Mouse (Mus musculus) layer of hippocampus, postnatal 14 days (tissue): ENCODE measurements around the gene 9930111J21Rik2. TPM values are rescaled to one million over a fixed set of nuclear protein-coding genes. Genes with fewer than 3 reads are reported as not detected.
"Not testable (repeated sequence)": the region's sequence is repeated elsewhere in the genome, so short reads cannot be mapped to it uniquely, and the experiment has no call there.

Experiments
- DNase-seq, 2 experiments: peaks; one replicate each; pipeline ENCODE4 v3.0.0; 2021 to 2022; ENCODE audit warnings: low spot score in 2 of 2, mixed read lengths in 1 of 2
- long read RNA-seq, 2 experiments: library from polyadenylated mRNA; stranded (forward); transcript quantifications; one replicate each; pipeline ENCODE4 v2.0.0; 2021
- total RNA-seq, 2 experiments: library from RNA; stranded (reverse); gene quantifications; 2 replicates each; pipeline ENCODE4 v1.2.3; 2021

The 9930111J21Rik2 gene
- total RNA-seq = 1 to 10 TPM in 1 of 2 experiments, under 1 TPM in 1; 0.91 to 1.4 TPM
- long read RNA-seq, experiment 1 = 0 reads
- long read RNA-seq, experiment 2 = 0 reads

GRCm38 (mm10) chr11:49051093-49051891 is at the start of gene 9930111J21Rik2:
TSS of gene 9930111J21Rik2 (minus strand) at chr11:49051242.
- DNase-seq = not testable (repeated sequence)

- DNase-seq = no peak
These were observed 49.4 kb upstream of the 9930111J21Rik2 start for GRCm38 (mm10) chr11:49100409-49100808.

GRCm38 (mm10) chr11:49095367-49095766 is 44.3 kb upstream of the 9930111J21Rik2 start:
- no peak for DNase-seq

GRCm38 (mm10) chr11:49093861-49094660 is 43.0 kb upstream of the 9930111J21Rik2 start:
- DNase-seq = no peak

GRCm38 (mm10) chr11:49092786-49093185 is 41.7 kb upstream of the 9930111J21Rik2 start:
- no peak for DNase-seq

- DNase-seq = no peak
These were observed 41.1 kb upstream of the 9930111J21Rik2 start for GRCm38 (mm10) chr11:49092053-49092586.

- no peak for DNase-seq
These were observed 40.1 kb upstream of the 9930111J21Rik2 start for GRCm38 (mm10) chr11:49091171-49091570.

- DNase-seq = no peak
These were observed 39.5 kb upstream of the 9930111J21Rik2 start for GRCm38 (mm10) chr11:49090551-49090950.

GRCm38 (mm10) chr11:49089735-49090507 is 38.9 kb upstream of the 9930111J21Rik2 start:
- DNase-seq = no peak

- DNase-seq = no peak
These were observed 38.1 kb upstream of the 9930111J21Rik2 start for GRCm38 (mm10) chr11:49088990-49089652.

- DNase-seq = no peak
These were observed 37.0 kb upstream of the 9930111J21Rik2 start for GRCm38 (mm10) chr11:49087830-49088616.

GRCm38 (mm10) chr11:49086858-49087361 is 35.9 kb upstream of the 9930111J21Rik2 start:
- no peak for DNase-seq

GRCm38 (mm10) chr11:49084875-49085274 is 33.8 kb upstream of the 9930111J21Rik2 start:
- no peak for DNase-seq

- DNase-seq = no peak
These were observed 33.3 kb upstream of the 9930111J21Rik2 start for GRCm38 (mm10) chr11:49084385-49084784.

GRCm38 (mm10) chr11:49083808-49084207 is 32.8 kb upstream of the 9930111J21Rik2 start:
- DNase-seq = no peak

- no peak for DNase-seq
These were observed 32.1 kb upstream of the 9930111J21Rik2 start for GRCm38 (mm10) chr11:49083146-49083545.

GRCm38 (mm10) chr11:49081886-49082285 is 30.8 kb upstream of the 9930111J21Rik2 start:
- no peak for DNase-seq

GRCm38 (mm10) chr11:49081356-49081755 is 30.3 kb upstream of the 9930111J21Rik2 start:
- DNase-seq = no peak

GRCm38 (mm10) chr11:49080636-49081035 is 29.6 kb upstream of the 9930111J21Rik2 start:
- no peak for DNase-seq
